Mouse (Mus musculus): ENCODE results near the gene 6030408B16Rik.

- no peak for TF ChIP-seq GATA1 (IDR thresholded peaks at IDR 0.05; ENCODE audit: low read length)
- TF ChIP-seq TAL1 (IDR thresholded peaks at IDR 0.05; ENCODE audit: low read length), result no peak
These were observed 9.7 kb upstream of the 6030408B16Rik start for GRCm38 (mm10) chr15:101283183-101283910.

Measured in erythroblast, embryonic 14.5 days (primary cell).